Mouse (Mus musculus) effector memory CD4-positive, alpha-beta T cell, adult 5 months (primary cell): ENCODE measurements around the gene Notch4. TPM values are rescaled to one million over a fixed set of nuclear protein-coding genes. Genes with fewer than 3 reads are reported as not detected.

Source experiments
- polyA plus RNA-seq: library from polyadenylated mRNA; unstranded; fragments of 100-300 nt; shearing (Covaris generic); gene quantifications from one replicate; pipeline ENCODE4 v1.2.1, GENCODE M21; 2017

Notch4 gene
- 0.51 TPM for polyA plus RNA-seq

DNA sequence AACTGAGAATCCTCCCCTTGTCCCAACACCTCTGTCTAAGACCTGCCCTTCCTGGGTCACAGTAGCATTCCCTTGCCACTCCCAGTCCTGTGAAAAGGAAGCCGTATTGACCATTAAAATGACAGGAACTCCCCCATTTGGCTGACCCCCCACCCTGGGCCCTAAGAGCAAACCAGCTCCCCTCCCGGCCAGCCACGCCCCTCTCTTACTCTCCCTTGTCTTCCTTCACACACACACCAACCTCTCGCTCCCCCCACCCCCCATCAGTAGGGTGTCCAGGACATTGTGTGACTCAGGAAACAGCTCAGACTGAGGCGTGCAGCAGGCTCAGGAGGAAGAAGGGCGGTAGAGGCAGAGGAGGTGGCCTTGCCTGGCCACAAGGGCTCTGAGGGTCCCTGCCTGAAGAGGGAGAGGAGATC lies at the start of gene Notch4:
TSS of gene Notch4 (plus strand) at position 266 of the 419 bp plus-strand sequence.

DNA sequence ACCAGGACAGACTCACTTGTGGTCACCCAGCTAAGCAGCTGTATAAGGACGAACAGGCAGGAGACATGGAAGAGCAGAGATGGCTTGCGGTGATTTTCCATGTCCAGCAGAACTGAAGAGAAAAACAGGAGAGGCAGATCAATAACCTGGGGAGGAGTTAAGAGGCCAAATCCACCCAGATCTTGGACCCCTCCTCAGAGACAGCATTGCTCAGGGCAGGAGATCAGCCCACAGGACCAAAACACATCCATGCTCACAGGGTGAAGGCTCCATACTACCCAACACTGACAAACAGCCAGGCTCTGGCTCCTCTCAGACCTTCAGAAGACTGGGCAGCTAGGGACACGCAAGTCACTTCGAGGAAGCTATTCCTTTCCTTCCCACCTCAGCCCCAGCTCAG lies 46.8 kb upstream of the Notch4 start, which contains the start of gene Btnl6:
TSS of gene Btnl6 (minus strand) at position 101 of the 400 bp plus-strand sequence.

DNA sequence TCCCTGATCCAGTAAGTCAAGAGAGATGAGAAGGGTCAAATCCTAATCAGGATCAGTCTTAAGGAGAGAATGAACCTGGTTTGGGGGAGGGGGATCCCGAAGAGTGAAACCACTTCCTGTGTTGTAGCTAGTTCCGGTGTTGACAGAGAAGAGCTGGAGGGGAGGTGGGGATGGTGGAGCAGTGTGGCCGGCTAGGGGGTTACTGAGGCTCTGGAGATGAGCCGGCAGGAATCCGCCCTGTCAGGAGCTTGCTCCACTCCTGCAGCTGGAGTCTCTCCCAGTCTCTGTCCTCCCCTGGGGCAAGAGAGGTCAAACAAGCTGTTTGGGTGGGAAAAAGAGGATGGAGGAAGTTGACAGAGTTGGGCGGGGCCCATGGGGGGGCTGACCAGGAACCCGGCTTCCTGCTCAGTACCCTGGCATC lies 25.6 kb downstream of the Notch4 start, which contains the start of gene Gpsm3:
TSS of gene Gpsm3 (plus strand) at position 126 of the 421 bp plus-strand sequence.

GRCm38 (mm10) chr17:34591029-34591993 lies 27.2 kb downstream of the Notch4 start, which contains the start of gene Pbx2:
Pbx2 (plus strand) TSS chr17:34591266.

GRCm38 (mm10) chr17:34597566-34598095 lies 33.6 kb downstream of the Notch4 start, which contains the start of gene Ager:
Ager (plus strand) TSS chr17:34597862.

DNA sequence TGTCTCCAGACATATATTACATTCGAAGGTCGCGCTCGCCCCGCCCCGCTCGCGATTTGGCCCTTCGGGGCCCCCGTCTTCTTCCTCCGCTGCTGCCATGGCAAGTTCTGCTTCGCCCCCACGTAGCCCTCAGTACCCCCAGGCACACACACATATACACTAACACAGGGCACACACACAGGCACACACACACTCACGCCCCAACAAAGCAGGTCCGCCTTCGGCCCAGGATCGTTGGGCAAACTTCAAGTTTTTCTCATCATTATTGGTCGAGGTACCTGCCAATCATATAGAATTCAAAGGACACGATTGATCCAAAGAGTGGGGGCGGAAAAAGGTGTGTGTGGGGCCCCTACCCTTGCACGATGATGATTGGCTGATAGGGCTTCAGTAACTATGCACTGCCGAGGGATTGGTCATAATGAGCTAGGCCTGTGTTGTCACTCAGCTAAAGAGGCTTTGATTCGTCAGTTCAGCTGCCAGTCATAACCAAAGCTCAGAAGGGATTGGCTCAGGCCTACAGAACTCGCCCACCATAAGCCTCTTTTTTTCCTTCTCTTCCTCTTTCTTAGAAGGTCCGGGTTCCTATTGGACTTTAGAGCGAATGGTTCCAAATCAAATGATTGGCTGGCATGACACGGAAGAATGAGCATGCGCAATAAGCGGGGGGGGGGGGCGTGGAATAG lies 39.5 kb downstream of the Notch4 start, which contains the start of gene Rnf5:
TSS of gene Rnf5 (minus strand) at position 316 of the 686 bp plus-strand sequence.

DNA sequence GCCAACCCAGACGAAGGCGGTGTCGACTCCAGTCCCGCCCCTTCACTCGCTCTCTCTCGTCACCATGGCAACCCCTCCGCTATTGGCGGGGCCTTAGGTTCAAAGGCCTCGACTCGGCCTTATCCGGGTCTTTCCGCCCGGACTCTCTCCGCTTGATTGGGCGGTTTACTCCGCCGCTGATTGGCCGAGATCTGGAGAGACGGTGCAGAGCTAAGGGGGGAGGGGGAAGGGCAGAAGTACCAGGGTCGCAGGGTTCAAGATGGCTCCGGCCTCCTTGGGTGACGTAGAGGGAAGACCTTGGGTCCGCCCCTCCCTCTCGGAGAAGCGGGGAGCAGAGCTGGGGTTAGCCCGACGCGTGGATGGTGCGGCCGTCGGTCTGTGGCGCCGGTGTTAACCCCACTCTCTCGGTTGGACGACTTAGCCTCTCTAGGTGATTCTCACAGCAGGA lies 40.0 kb downstream of the Notch4 start, which contains the start of gene Agpat1:
TSS of gene Agpat1 (plus strand) at position 202 of the 448 bp plus-strand sequence.

GRCm38 (mm10) chr17:34615871-34616270 lies 51.8 kb downstream of the Notch4 start, which contains the start of gene Egfl8:
Egfl8 (minus strand) TSS chr17:34615971.

DNA sequence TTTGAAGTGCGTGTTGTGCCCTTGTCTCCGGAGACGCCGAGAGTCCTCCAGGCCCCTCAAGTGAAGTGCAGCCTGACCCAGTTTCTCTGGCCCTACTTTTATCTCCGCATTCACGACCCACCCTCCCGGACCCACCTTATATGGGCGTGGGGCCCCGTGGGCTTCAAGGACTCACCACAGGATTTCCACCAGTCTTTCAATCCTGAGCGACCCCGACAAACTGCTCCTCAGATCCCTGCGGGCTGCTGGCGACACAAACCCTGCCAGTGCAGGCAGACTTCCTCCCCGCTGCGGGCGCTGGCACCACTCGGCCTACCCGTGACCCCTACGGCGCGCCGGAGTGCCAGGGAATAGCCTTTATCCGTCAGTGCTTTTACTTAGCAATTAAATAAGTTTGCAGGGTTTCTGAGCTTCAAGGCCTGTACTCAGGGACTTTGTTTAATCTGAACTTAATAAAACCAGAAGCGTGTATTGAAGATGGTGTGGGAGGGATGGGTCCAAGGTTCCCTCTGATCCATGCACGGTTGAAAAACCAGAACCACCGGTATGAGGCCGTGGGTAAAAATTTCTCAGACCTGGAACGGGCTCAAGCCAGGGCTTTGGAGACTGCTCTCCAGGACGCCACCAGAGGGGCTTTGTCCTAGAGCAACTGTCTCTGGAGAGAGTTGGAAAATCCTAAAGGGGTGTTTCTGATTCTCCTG lies 64.0 kb downstream of the Notch4 start, which contains the start of gene Ppt2:
TSS of gene Ppt2 (minus strand) at position 568 of the 701 bp plus-strand sequence.

GRCm38 (mm10) chr17:34629221-34629751 lies 65.2 kb downstream of the Notch4 start, which contains the start of gene Prrt1:
Prrt1 (plus strand) TSS chr17:34629533.

Other genes starting within 250 kb of the Notch4 start
- gene H2-Eb2, start 238.6 kb upstream of the Notch4 start, polyA plus RNA-seq = not detected
- gene Btnl2, start 209.4 kb upstream of the Notch4 start, polyA plus RNA-seq = not detected
- gene Btnl1, start 187.1 kb upstream of the Notch4 start, polyA plus RNA-seq = not detected
- gene BC051142, start 165.4 kb upstream of the Notch4 start, polyA plus RNA-seq = 1.6 TPM
- gene Btnl4, start 87.0 kb upstream of the Notch4 start, polyA plus RNA-seq = not detected
- gene Btnl6, start 46.9 kb upstream of the Notch4 start, polyA plus RNA-seq = not detected
- gene Gpsm3, start 25.5 kb downstream of the Notch4 start, polyA plus RNA-seq = 234 TPM
- 6.4 TPM for gene Pbx2, start 27.0 kb downstream of the Notch4 start, polyA plus RNA-seq
- 0.60 TPM for gene Ager, start 33.6 kb downstream of the Notch4 start, polyA plus RNA-seq
- 58.0 TPM for gene Rnf5, start 39.4 kb downstream of the Notch4 start, polyA plus RNA-seq
- gene Agpat1, start 40.0 kb downstream of the Notch4 start, polyA plus RNA-seq = 21.4 TPM
- 0.92 TPM for gene Egfl8, start 51.7 kb downstream of the Notch4 start, polyA plus RNA-seq
- gene Ppt2, start 64.2 kb downstream of the Notch4 start, polyA plus RNA-seq = 25.0 TPM
- 20.2 TPM for gene Prrt1, start 65.3 kb downstream of the Notch4 start, polyA plus RNA-seq
- gene Fkbpl, start 80.5 kb downstream of the Notch4 start, polyA plus RNA-seq = 3.2 TPM
- 56.1 TPM for gene Atf6b, start 82.9 kb downstream of the Notch4 start, polyA plus RNA-seq
- gene Tnxb, start 106.3 kb downstream of the Notch4 start, polyA plus RNA-seq = not detected
- not detected for gene C4b, start 179.6 kb downstream of the Notch4 start, polyA plus RNA-seq
- not detected for gene Cyp21a1, start 240.3 kb downstream of the Notch4 start, polyA plus RNA-seq